Mouse (Mus musculus) forebrain, embryonic 11.5 days (tissue): Measurements from ENCODE around the gene Eif3d. TPM values are rescaled to one million over a fixed set of nuclear protein-coding genes. Genes with fewer than 3 reads are reported as not detected.
A peak's percentile ranks its signal among the peaks of the same experiment; 100 is the strongest.

ENCODE experiments used
- ATAC-seq: fragments of 200-750 bp; cut with Nextera tagmentation; replicated peaks from 2 replicates; pipeline ENCODE4 v1.8.0; 2017; ENCODE audit warnings: moderate TSS enrichment; ENCODE audit not compliant: low FRiP score
- DNase-seq: peaks from one replicate; pipeline ENCODE4 v3.0.0-alpha.2; 2017; ENCODE audit warnings: low spot score
- H3K27ac ChIP-seq: fragments of 300-500 bp; sonication (generic); 2 replicates; pipeline ENCODE4 v1.5.1; 2014; ENCODE audit warnings: low read depth, low read length
- H3K27me3 ChIP-seq: fragments of 300-500 bp; sonication (generic); 2 replicates; pipeline ENCODE4 v1.6.1; 2014; ENCODE audit warnings: mild to moderate bottlenecking, low read length, mixed read lengths; ENCODE audit not compliant: control insufficient read depth, insufficient read depth
- H3K36me3 ChIP-seq: fragments of 300-500 bp; sonication (generic); 2 replicates; pipeline ENCODE4 v1.6.1; 2014; ENCODE audit warnings: mild to moderate bottlenecking, low read length, moderate library complexity, mixed read lengths; ENCODE audit not compliant: control insufficient read depth, insufficient read depth
- H3K4me1 ChIP-seq: fragments of 300-500 bp; sonication (generic); replicated peaks from 2 replicates; pipeline ENCODE4 v1.6.1; 2014; ENCODE audit warnings: low read length, mixed read lengths; ENCODE audit not compliant: control insufficient read depth, insufficient read depth
- H3K4me2 ChIP-seq: fragments of 300-500 bp; sonication (generic); 2 replicates; pipeline ENCODE4 v1.6.1; 2014; ENCODE audit warnings: low read depth, mild to moderate bottlenecking, low read length, moderate library complexity, mixed read lengths; ENCODE audit not compliant: severe bottlenecking
- H3K4me3 ChIP-seq: fragments of 300-500 bp; sonication (generic); 2 replicates; pipeline ENCODE4 v1.5.1; 2014; ENCODE audit warnings: low read depth, low read length
- H3K9ac ChIP-seq: fragments of 300-500 bp; sonication (generic); 2 replicates; pipeline ENCODE4 v1.6.1; 2014; ENCODE audit warnings: low read length
- H3K9me3 ChIP-seq: fragments of 300-500 bp; sonication (generic); 2 replicates; pipeline ENCODE4 v1.6.1; 2016; ENCODE audit warnings: low read length, mixed read lengths; ENCODE audit not compliant: control insufficient read depth
- WGBS: fragments of 180-500 bp; shearing (Covaris S2); extraction: QIAGEN DNeasy Blood & Tissue Kit; methylation state at CpG from one replicate; pipeline ENCODE4 v1.1.7; 2014; 5-methylcytosine and 5-hydroxymethylcytosine counted together
- polyA plus RNA-seq: library from polyadenylated mRNA; unstranded; fragments of >200 nt; fragmentation: Nextera tagmentation; extraction: Ambion mirVana; gene quantifications from 2 replicates; pipeline ENCODE4 v1.2.1, GENCODE M21; 2014

Gene Eif3d
- polyA plus RNA-seq, 1 experiment from 2014 or later, result 243 TPM

GRCm38 (mm10) chr15:77930986-77931688 is 39.5 kb downstream of the Eif3d start:
- Histone ChIP-seq H3K4me3 (no peak overlapping the region), H3K4me2 (no peak overlapping the region), H3K27me3 (no peaks in the 10 kb centered on the region), H3K4me1 (0 out of 2 replicates have a peak, but pooled peaks cover 2% of the 10 kb centered on the region), H3K36me3 (no peaks in the 10 kb centered on the region; the same call in 1 of the 2 replicates), H3K27ac (no peak overlapping the region), H3K9ac (no peak overlapping the region), H3K9me3 (no peaks in the 10 kb centered on the region)
- ATAC-seq, result no peak
- DNase-seq, result no peak
- WGBS, result 82% methylated on average over 6 of the region's 6 CpGs

- Histone ChIP-seq H3K4me3 (peak overlapping the region; percentile 71), H3K27me3 (no peaks in the 10 kb centered on the region), H3K36me3 (no peaks in the 10 kb centered on the region; the same call in 1 of the 2 replicates), H3K9me3 (no peaks in the 10 kb centered on the region), H3K9ac (peak overlapping the region; percentile 61; the same call in 1 of the 2 replicates), H3K4me1 (0 out of 2 replicates have a peak, but pooled peaks cover 2% of the 10 kb centered on the region), H3K4me2 (peak overlapping the region; percentile 70), H3K27ac (no peak overlapping the region)
- no peak for ATAC-seq
- 58% methylated on average over 8 of the region's 8 CpGs for WGBS
- DNase-seq, result no peak
Observed at GRCm38 (mm10) chr15:77929804-77930203, 40.8 kb downstream of the Eif3d start.

- Histone ChIP-seq H3K4me3 (peak within 1 kb of the TSS; percentile 71), H3K36me3 (no peaks in the 10 kb centered on the region; the same call in 1 of the 2 replicates), H3K4me1 (0 out of 2 replicates have a peak, but pooled peaks cover 2% of the 10 kb centered on the region), H3K9ac (peak within 1 kb of the TSS; percentile 72), H3K27me3 (no peaks in the 10 kb centered on the region), H3K9me3 (no peaks in the 10 kb centered on the region), H3K27ac (peak within 1 kb of the TSS; percentile 75; the same call in 1 of the 2 replicates), H3K4me2 (peak within 1 kb of the TSS; percentile 70)
- under 1% methylated on average over 34 of the region's 34 CpGs for WGBS
- peak; percentile 95 for DNase-seq
- peak; percentile 98 for ATAC-seq
Observed at GRCm38 (mm10) chr15:77928673-77929331, 41.8 kb downstream of the Eif3d start, which contains the start of gene Txn2. TSS of gene Txn2 (minus strand) at chr15:77929006.

- Histone ChIP-seq H3K4me1 (0 out of 2 replicates have a peak, but pooled peaks cover 2% of the 10 kb centered on the region), H3K9me3 (no peaks in the 10 kb centered on the region), H3K9ac (peak overlapping the region; percentile 72), H3K27me3 (no peaks in the 10 kb centered on the region), H3K4me3 (peak overlapping the region; percentile 71), H3K27ac (no peak overlapping the region), H3K36me3 (no peaks in the 10 kb centered on the region; the same call in 1 of the 2 replicates), H3K4me2 (peak overlapping the region; percentile 60)
- WGBS, result 28% methylated on average over 4 of the region's 4 CpGs
- no peak for ATAC-seq
- no peak for DNase-seq
Observed at GRCm38 (mm10) chr15:77928091-77928490, 42.5 kb downstream of the Eif3d start.

GRCm38 (mm10) chr15:77926921-77927320 is 43.7 kb downstream of the Eif3d start:
- H3K27ac ChIP-seq, result no peak overlapping the region
- no peaks in the 10 kb centered on the region for H3K27me3 ChIP-seq
- H3K4me1 ChIP-seq, result 0 out of 2 replicates have a peak, but pooled peaks cover 2% of the 10 kb centered on the region
- no peak for DNase-seq
- H3K4me3 ChIP-seq, result no peak overlapping the region
- ATAC-seq, result no peak
- no peak overlapping the region for H3K9ac ChIP-seq
- H3K9me3 ChIP-seq, result no peaks in the 10 kb centered on the region
- H3K4me2 ChIP-seq, result no peak overlapping the region
- H3K36me3 ChIP-seq, result peaks cover 2% of the 10 kb centered on the region; the same call in 1 of the 2 replicates
- 95% methylated on average over 5 of the region's 5 CpGs for WGBS

GRCm38 (mm10) chr15:77925195-77925594 is 45.4 kb downstream of the Eif3d start:
- peaks cover 2% of the 10 kb centered on the region; the same call in 1 of the 2 replicates for H3K36me3 ChIP-seq
- no peak overlapping the region for H3K4me3 ChIP-seq
- H3K4me2 ChIP-seq, result no peak overlapping the region
- H3K27me3 ChIP-seq, result no peaks in the 10 kb centered on the region
- ATAC-seq, result no peak
- 0 out of 2 replicates have a peak, but pooled peaks cover 2% of the 10 kb centered on the region for H3K4me1 ChIP-seq
- no peaks in the 10 kb centered on the region for H3K9me3 ChIP-seq
- no peak overlapping the region for H3K9ac ChIP-seq
- H3K27ac ChIP-seq, result no peak overlapping the region
- WGBS, result 94% methylated on average over 2 of the region's 2 CpGs
- DNase-seq, result no peak

GRCm38 (mm10) chr15:77923267-77924035 is 47.2 kb downstream of the Eif3d start:
- no peak overlapping the region for H3K4me3 ChIP-seq
- DNase-seq (no peak), ATAC-seq (no peak)
- WGBS, result 76% methylated on average over 9 of the region's 9 CpGs
- no peak overlapping the region for H3K9ac ChIP-seq
- no peak overlapping the region for H3K4me2 ChIP-seq
- 0 out of 2 replicates have a peak, but pooled peaks cover 2% of the 10 kb centered on the region for H3K4me1 ChIP-seq
- no peaks in the 10 kb centered on the region for H3K27me3 ChIP-seq
- peaks cover 2% of the 10 kb centered on the region; the same call in 1 of the 2 replicates for H3K36me3 ChIP-seq
- H3K27ac ChIP-seq, result no peak overlapping the region
- no peaks in the 10 kb centered on the region for H3K9me3 ChIP-seq

- ATAC-seq (no peak), DNase-seq (no peak)
- no peaks in the 10 kb centered on the region for H3K9me3 ChIP-seq
- H3K4me3 ChIP-seq, result no peak overlapping the region
- no peak overlapping the region for H3K27ac ChIP-seq
- WGBS, result 84% methylated on average over 9 of the region's 9 CpGs
- no peak overlapping the region for H3K9ac ChIP-seq
- H3K4me2 ChIP-seq, result no peak overlapping the region
- no peaks in the 10 kb centered on the region for H3K27me3 ChIP-seq
- 0 out of 2 replicates have a peak, but pooled peaks cover 2% of the 10 kb centered on the region for H3K4me1 ChIP-seq
- H3K36me3 ChIP-seq, result peaks cover 2% of the 10 kb centered on the region; the same call in 1 of the 2 replicates
Observed at GRCm38 (mm10) chr15:77922710-77923109, 47.9 kb downstream of the Eif3d start.
